Mouse (Mus musculus): ENCODE measurements around the gene Il27ra. TPM values are rescaled to one million over a fixed set of nuclear protein-coding genes. Genes with fewer than 3 reads are reported as not detected.
"Not testable (repeated sequence)": the region's sequence is repeated elsewhere in the genome, so short reads cannot be mapped to it uniquely, and the experiment has no call there.

Il27ra gene
- total RNA-seq, 2 experiments from 2014 or later, result 2.0 to 2.4 TPM

DNA sequence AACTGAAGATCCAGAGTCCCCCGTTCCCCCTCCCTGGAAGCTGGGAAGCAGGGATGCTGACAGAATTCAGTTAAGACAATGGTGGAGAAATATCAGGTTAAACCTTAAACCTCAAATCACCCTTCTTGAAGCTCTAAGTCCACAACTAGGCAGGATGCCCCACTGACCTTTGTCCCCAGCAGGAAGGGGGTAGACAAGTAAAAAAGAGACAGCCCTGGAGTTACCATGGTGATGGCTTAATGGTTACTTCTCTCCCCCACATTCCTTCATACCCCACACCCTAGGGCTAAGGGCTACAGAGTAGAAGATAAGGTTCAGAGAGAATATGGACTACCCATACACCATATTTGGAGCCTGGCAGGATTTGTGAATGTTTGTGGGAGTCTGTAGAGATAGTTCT is 18.8 kb downstream of the Il27ra start:
- no peak for DNase-seq (ENCODE audit: extremely low spot score in 1 of 2, low spot score in 1 of 2)

DNA sequence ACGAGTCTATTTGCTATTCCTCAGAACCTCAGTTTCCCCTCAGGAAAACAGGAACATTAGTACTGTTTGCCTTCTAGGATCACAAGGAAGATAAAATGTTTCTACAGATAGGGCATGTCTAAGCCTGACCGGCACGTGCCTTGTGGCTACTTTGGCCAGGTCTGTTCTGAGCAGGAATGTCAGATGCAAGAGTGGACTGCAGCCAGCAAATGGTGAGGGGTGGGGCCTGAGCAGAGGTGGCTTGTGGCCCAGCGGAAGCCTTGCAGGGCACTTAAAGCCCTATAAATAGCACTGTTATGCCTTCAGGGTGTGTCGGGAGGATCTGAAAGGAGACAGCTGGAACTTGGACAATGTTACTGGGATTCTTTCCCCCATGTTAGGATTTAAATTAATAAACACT is 19.3 kb downstream of the Il27ra start:
- no peak for DNase-seq (ENCODE audit: extremely low spot score in 1 of 2, low spot score in 1 of 2)

DNA sequence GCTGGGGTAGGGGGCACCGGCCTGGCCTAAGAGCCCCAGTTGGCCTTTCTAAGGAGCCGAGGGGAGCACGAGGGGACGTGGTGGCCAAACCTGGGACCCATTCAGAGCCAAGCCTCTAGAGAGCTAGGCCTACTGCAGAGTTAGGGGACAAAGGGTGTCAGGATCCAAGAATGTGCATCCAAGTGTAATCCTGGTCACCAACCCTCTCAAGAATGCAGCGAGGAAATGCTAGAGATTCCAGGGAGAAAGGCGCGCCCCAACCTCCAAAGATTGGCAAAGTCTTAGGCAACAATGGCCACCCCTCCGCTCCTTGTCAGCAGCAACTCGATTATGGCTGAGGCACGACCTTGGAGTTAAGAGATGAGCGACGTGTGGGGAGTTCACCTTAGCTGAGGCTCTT is 20.8 kb downstream of the Il27ra start:
- DNase-seq (ENCODE audit: extremely low spot score in 1 of 2, low spot score in 1 of 2), result no peak

GRCm38 (mm10) chr8:84021096-84021495 is 21.3 kb downstream of the Il27ra start, which contains the start of gene Palm3:
Gene Palm3, plus strand, starts transcription at chr8:84021471.
- DNase-seq (ENCODE audit: extremely low spot score in 1 of 2, low spot score in 1 of 2), result no peak

DNA sequence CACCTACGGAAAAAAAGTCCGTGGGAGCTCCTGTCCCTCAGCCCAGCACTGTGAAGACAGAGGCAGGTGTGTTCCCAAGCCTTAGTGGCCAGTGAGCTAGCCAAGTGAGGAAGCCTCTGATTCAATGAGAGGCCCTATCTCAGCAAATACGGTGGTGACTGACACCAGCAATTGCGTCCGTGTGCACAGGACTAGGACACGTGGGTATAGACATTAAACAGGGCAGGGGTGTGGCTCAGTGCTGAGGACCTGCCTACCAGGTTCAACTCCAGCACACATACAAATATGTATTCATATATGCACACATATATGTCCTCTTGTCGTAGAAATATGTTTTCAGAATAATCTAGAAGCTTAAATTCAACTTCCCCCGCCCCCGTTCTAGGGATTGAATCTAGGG is 22.7 kb downstream of the Il27ra start:
- no peak for DNase-seq (ENCODE audit: extremely low spot score in 1 of 2, low spot score in 1 of 2)

- DNase-seq (ENCODE audit: extremely low spot score in 1 of 2, low spot score in 1 of 2), result no peak
Measured at GRCm38 (mm10) chr8:84015833-84016232, 26.6 kb downstream of the Il27ra start.

- DNase-seq (ENCODE audit: extremely low spot score in 1 of 2, low spot score in 1 of 2), result no peak
Measured at GRCm38 (mm10) chr8:84012499-84013165, 29.8 kb downstream of the Il27ra start.

- no peak for DNase-seq (ENCODE audit: extremely low spot score in 1 of 2, low spot score in 1 of 2)
Measured at GRCm38 (mm10) chr8:84011705-84012498, 30.5 kb downstream of the Il27ra start, which contains the start of gene 2210011C24Rik. Gene 2210011C24Rik, minus strand, starts transcription at chr8:84012171.

- DNase-seq (ENCODE audit: extremely low spot score in 1 of 2, low spot score in 1 of 2), result peak; percentile 55 to 70
Measured at GRCm38 (mm10) chr8:84010625-84011611, 31.5 kb downstream of the Il27ra start.

DNA sequence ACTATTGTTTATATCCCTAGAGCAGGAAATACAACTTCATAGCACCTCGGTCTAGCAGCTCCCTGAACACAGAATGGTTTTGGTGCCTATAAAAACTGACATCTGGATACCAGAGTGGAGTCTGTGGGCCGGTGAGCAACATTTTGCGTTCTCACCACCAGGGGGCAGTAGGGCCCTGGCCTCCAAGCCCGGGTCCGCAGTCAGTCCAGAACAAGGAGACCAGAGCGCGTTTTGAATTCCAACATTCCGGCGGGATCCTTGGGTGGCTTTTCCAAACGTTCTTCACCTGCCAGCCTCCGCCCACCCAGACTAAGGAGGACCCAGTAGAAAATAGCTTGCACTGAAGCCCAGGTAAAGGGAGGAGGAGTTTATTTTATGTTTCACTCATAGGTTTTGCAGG is 32.5 kb downstream of the Il27ra start:
- DNase-seq (ENCODE audit: extremely low spot score in 1 of 2, low spot score in 1 of 2), result peak; percentile 77 to 86

DNA sequence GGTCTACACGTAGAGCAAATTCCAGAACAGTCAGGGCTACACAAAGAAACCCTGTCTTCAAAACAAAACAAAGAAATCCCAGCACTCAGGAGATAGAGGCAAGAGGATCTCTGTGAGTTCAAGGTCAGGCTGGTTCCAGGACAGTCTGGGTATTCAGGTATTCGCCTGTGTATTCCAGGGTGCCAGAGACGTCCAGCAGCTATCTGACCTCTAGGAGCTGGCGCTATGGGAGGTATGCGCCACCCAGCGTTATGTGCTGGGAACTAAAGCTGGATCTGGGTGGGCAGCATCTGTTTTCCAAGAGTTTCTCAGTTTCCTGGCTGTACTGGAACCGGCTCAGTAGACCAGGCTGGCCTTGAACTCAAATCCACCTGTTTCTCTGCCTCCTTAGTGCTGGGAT is 34.0 kb downstream of the Il27ra start:
- no peak for DNase-seq (ENCODE audit: extremely low spot score in 1 of 2, low spot score in 1 of 2)

DNA sequence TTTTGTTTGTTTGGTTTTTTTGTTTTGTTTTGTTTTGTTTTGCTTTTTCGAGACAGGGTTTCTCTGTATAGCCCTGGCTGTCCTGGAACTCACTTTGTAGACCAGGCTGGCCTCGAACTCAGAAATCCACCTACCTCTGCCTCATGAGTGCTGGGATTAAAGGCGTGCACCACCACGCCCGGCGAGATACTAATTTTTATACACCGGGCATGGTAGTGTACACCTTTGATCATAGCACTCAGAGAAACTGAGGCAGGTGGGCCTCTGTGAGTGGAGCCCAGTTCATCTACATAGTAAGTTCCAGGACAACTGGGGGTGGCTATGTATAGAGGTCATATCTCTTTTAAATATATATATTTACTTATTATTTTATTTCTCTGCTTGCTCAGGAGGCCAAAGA is 36.9 kb downstream of the Il27ra start:
- DNase-seq (ENCODE audit: extremely low spot score in 1 of 2, low spot score in 1 of 2), result not testable (repeated sequence)

DNA sequence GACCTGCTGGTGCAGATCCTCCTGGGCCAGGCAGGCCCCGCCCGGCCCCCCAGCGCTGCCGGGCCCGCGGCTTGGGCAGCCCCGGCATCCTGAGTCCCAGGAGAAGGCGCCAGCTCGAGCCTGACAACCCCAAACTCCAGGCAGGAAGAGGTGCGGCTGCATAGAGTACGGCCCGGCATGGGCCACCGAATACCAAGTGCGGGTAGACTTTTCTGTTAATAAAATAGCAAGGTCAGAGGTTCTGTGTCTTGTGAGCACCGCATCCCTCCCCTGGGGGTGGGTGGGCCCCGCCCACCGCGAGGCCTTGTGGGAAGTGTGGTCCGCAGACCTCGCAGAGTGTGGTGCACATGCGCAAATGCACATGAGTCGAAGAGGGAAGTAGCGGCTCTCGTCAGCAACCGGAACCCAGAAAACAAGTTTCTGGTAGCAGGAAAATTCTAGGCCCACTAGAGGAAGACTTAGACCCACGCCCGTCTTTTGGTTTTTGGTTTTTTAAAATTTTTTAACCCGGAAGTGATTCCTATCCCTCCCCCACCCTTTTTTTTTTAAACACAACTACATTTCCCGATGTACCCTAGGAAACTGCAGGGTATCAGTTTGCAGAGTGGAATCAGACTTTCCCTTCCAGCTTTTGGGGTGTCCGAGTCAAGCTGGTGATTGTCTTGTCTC is 37.7 kb downstream of the Il27ra start:
- DNase-seq (ENCODE audit: extremely low spot score in 1 of 2, low spot score in 1 of 2), result peak; percentile 83 to 90

DNA sequence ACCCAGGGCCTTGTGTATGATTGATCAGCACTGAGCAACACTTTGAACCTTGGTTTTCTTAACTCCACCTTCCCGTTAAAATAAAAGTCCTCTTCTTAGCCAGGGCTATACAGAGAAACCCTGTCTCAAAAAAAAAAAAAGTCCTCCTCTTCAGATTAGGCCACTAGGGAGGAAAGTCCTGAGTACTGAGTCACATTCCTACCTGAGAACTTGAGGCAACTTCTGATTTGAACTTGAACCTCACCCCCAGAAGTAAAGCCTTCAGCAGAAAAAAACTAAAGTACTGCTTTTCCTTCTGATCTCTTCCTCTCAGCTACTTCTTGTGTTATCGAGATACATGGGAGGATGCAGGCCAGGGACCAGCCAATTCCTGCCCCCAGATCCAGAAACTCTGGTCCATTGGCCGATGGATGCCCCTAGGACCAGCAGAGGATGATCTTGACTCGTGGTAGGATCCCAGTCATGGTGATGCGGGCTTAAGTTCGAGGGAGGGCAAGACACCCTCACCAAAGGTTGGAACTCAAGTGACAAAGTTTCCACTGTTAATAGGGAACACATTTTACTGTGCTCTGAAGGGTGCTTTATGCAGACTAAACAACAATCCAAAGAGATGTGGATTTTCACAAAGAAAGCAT is 38.7 kb downstream of the Il27ra start:
- DNase-seq (ENCODE audit: extremely low spot score in 1 of 2, low spot score in 1 of 2), result no peak

DNA sequence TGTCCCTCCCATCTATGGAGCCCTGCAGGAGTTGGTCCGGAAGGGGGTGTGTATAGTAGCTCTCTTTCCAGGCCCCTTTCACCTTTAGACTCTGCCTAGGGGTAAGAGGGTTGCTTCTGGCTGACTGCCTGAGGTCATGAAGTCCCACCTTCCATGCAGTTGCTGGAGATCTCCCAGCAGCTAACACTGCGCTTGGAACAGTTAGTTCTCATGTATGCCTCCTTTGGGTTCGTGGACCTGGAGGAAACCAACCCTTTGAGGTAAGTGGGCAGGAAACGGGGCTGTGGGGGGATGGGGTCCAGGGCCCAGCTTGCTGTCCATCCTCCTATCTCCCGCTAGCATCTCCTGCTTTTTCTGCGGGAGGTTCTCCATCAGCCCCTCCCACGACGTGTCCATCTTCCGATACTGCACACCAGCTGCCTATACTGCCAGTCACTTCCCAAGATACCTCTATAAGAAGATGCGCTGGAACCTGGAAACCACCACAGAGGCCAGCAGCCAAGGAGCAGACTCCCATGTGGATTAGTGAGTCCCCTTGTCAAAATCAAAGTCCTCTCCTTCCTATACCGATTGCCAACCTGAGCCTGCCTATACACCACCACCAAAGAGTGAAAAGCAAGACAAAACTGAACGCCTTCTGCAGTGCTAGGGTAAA is 39.3 kb downstream of the Il27ra start:
- DNase-seq (ENCODE audit: extremely low spot score in 1 of 2, low spot score in 1 of 2), result no peak

DNA sequence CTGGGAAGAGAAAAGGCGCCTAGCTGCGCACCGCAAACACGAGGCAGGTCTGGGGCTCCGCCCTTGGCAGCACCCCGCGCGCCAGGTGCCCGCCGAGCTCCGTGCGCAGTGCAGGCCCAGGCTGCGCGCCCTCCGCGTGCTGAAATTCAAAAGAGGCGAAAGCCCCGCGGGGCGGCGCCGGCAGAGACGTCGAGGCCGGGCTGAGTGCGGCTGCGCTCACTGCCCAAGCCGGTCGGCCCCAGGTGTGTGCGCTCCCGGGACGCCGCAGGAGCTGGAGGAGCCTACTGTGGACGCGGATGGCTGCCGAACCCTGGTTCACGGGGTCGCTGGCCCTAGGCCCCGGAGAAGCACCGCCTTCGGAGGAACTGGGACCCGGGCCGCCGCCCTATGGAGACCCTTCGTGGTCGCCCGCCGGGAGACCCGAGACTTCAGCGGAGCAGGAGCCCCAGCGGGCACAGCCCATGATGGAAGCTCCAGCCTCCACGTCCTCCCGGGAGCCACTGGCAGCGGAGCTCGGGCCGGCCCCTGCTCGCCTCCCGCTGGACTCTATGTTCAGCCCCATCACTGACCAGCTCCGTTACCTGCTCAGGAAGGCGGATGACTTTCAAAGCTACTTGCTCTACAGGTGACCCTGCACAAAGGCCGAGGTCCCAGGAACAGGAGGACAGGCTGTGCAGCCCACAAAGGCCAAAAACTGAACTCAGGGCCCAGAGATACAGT is 40.9 kb downstream of the Il27ra start, which contains the start of gene 1700067K01Rik:
1700067K01Rik (plus strand) TSS at position 222 of the 720 bp plus-strand sequence.
- no peak for DNase-seq (ENCODE audit: extremely low spot score in 1 of 2, low spot score in 1 of 2)

DNA sequence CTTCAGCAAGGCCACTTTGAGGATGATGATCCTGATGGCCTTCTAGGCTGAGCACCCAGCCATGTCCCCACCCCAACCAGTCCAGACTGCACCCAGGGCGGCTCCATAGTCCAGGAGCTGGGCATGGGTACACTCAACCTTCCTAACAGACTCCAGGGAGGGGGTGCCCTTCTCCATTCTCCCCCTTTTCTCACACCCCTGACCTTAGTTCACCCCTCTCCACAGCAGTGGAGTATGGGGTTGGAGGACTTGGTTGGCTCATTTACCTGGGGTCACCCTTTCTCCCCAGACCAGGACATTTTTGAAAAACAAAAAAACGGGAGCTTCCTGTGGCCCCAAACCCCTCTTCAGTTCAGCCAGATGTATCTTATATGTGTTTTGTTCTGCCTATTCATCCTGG is 42.6 kb downstream of the Il27ra start:
- DNase-seq (ENCODE audit: extremely low spot score in 1 of 2, low spot score in 1 of 2), result no peak

DNA sequence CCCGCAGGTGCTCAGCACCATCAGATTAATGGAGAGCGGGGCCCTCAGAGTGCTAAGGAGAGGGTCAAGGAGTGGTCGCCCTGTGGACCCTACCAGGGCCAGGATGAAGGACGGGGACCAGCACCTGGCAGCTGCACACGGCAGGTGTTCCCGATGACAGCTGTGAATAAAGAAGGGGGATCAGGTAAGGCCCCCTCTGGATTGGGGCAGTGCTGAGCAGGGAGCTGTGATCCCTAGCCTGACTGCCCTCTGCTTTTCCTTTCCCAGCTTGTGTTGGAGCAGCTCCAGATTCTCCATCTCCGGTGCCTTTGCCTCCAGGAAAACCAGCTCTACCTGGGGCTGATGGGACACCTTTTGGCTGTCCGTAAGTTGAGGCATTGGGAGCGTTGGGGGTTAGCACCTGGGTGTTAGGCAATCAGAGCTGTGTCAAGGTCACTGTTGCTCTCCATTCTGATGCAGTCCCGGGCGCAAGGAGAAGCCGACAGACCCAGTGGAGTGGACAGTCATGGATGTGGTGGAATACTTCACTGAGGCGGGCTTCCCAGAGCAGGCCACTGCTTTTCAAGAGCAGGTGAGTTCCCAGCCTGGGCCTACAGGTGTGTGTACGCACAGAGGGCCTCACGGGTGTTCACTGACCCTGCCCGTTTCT is 43.2 kb downstream of the Il27ra start:
- DNase-seq (ENCODE audit: extremely low spot score in 1 of 2, low spot score in 1 of 2), result no peak
